Mouse (Mus musculus): ENCODE results near the gene Cnnm3. TPM values are rescaled to one million over a fixed set of nuclear protein-coding genes. Genes with fewer than 3 reads are reported as not detected.

Cnnm3 gene
- total RNA-seq, 2 experiments from 2014 or later: 32.1 to 32.7 TPM

GRCm38 (mm10) chr1:36568776-36569175, 57.1 kb downstream of the Cnnm3 start:
- no peak for DNase-seq (ENCODE audit: low spot score in 2 of 2)
- intact Hi-C loops (cut with DNase I): no loop called here

GRCm38 (mm10) chr1:36569694-36570276, 58.1 kb downstream of the Cnnm3 start:
- DNase-seq (ENCODE audit: low spot score in 2 of 2): no peak
- intact Hi-C loops (cut with DNase I): no loop called here

- intact Hi-C loops (cut with DNase I): no loop called here
- DNase-seq (ENCODE audit: low spot score in 2 of 2): no peak
These were observed 58.7 kb downstream of the Cnnm3 start for GRCm38 (mm10) chr1:36570320-36570719.

- DNase-seq (ENCODE audit: low spot score in 2 of 2): no peak
- intact Hi-C loops (cut with DNase I): no loop called here
These were observed 60.0 kb downstream of the Cnnm3 start for GRCm38 (mm10) chr1:36571627-36572026.

GRCm38 (mm10) chr1:36572140-36572700, 60.6 kb downstream of the Cnnm3 start:
- DNase-seq (ENCODE audit: low spot score in 2 of 2): no peak
- intact Hi-C loops (cut with DNase I): no loop called here

- intact Hi-C loops (cut with DNase I): no loop called here
- DNase-seq (ENCODE audit: low spot score in 2 of 2): no peak
These were observed 61.0 kb downstream of the Cnnm3 start for GRCm38 (mm10) chr1:36572709-36573108.

GRCm38 (mm10) chr1:36573524-36573923, 61.9 kb downstream of the Cnnm3 start:
- intact Hi-C loops (cut with DNase I): no loop called here

GRCm38 (mm10) chr1:36574196-36574955, 62.7 kb downstream of the Cnnm3 start:
- intact Hi-C loops (cut with DNase I): no loop called here

More at GRCm38 (mm10) chr1:36573524-36573923, 61.9 kb downstream of the Cnnm3 start:
- DNase-seq (ENCODE audit: low spot score in 2 of 2): no peak

GRCm38 (mm10) chr1:36575347-36575746, 63.7 kb downstream of the Cnnm3 start:
- intact Hi-C loops (cut with DNase I): no loop called here
- DNase-seq (ENCODE audit: low spot score in 2 of 2): no peak

More at GRCm38 (mm10) chr1:36574196-36574955, 62.7 kb downstream of the Cnnm3 start:
- DNase-seq (ENCODE audit: low spot score in 2 of 2): no peak

GRCm38 (mm10) chr1:36576991-36577675, 65.5 kb downstream of the Cnnm3 start:
- DNase-seq (ENCODE audit: low spot score in 2 of 2): no peak
- intact Hi-C loops (cut with DNase I): no loop called here

Small RNA genes lying within 50 kb of the gene (microRNA-seq; reads per million reads assigned to microRNA genes)
- 0 to 0.50 reads per million in 2 experiments for gene Gm47280

Other genes starting within 250 kb of the Cnnm3 start
- under 1 TPM in 1 of 2 experiments, not detected in 1; 0.71 TPM for gene Neurl3, start 237.2 kb upstream of the Cnnm3 start, total RNA-seq (2021)
- gene Arid5a, start 204.1 kb upstream of the Cnnm3 start, total RNA-seq (2021): 10 to 100 TPM; 14.9 to 16.4 TPM
- 10 to 100 TPM; 60.9 to 62.9 TPM for gene Kansl3, start 142.7 kb upstream of the Cnnm3 start, total RNA-seq (2021)
- gene Fer1l5, start 139.6 kb upstream of the Cnnm3 start, total RNA-seq (2021): not detected
- gene Lman2l, start 66.6 kb upstream of the Cnnm3 start, total RNA-seq (2021): 10 to 100 TPM; 41.3 to 46.5 TPM
- 10 to 100 TPM; 13.0 to 13.8 TPM for gene Cnnm4, start 40.2 kb upstream of the Cnnm3 start, total RNA-seq (2021)
- gene Ankrd23, start 25.0 kb downstream of the Cnnm3 start, total RNA-seq (2021): 1 to 10 TPM; 6.1 to 6.3 TPM
- not detected for gene Gm42417, start 27.6 kb downstream of the Cnnm3 start, total RNA-seq (2021)
- gene Ankrd39, start 35.6 kb downstream of the Cnnm3 start, total RNA-seq (2021): 10 to 100 TPM; 11.1 to 13.0 TPM
- gene Sema4c, start 46.5 kb downstream of the Cnnm3 start, total RNA-seq (2021): 10 to 100 TPM; 16.0 to 16.9 TPM
- gene Fam178b, start 171.3 kb downstream of the Cnnm3 start, total RNA-seq (2021): not detected
- gene Cox5b, start 179.6 kb downstream of the Cnnm3 start, total RNA-seq (2021): 100 to 1,000 TPM; 591 to 598 TPM
- gene 4933424G06Rik, start 198.3 kb downstream of the Cnnm3 start, total RNA-seq (2021): 1 to 10 TPM; 1.2 to 2.3 TPM
- 100 to 1,000 TPM; 332 to 370 TPM for gene Actr1b, start 202.6 kb downstream of the Cnnm3 start, total RNA-seq (2021)
- 1 to 10 TPM; 1.4 to 1.9 TPM for gene Zap70, start 249.9 kb downstream of the Cnnm3 start, total RNA-seq (2021)

Data from left cerebral cortex, postnatal 25 days (tissue).